Mouse (Mus musculus): ENCODE results near the gene Hist1h3d. TPM values are rescaled to one million over a fixed set of nuclear protein-coding genes. Genes with fewer than 3 reads are reported as not detected.

Hist1h3d gene
- polyA plus RNA-seq, 2 experiments: 7.2 to 20.4 TPM

- no peak for TF ChIP-seq CTCF (IDR thresholded peaks at IDR 0.05; ENCODE audit: low read depth)
- no peak; the same call in 1 of the 2 replicates for TF ChIP-seq EP300 (IDR thresholded peaks at IDR 0.05; ENCODE audit: low read depth)
- Histone ChIP-seq H3K9ac (replicated peaks) (peak overlapping the region; percentile 99), H3K27ac (peak overlapping the region; percentile 98), H3K36me3 (replicated peaks; ENCODE audit: control insufficient read depth, insufficient read depth, low read depth) (no peaks in the 10 kb centered on the region), H3K27me3 (ENCODE audit: control insufficient read depth, insufficient read depth, low read length) (no peaks in the 10 kb centered on the region), H3K9me3 (ENCODE audit: control insufficient read depth, low read length) (no peaks in the 10 kb centered on the region), H3K4me1 (replicated peaks; ENCODE audit: control insufficient read depth in 2 of 2, insufficient read depth in 2 of 2, low read length in 1 of 2) (peaks cover 18% of the 10 kb centered on the region in 2 experiments), H3K4me3 (ENCODE audit: insufficient read depth in 1 of 2, low read depth in 2 of 2, low read length in 2 of 2) (peak overlapping the region; percentile 65 to 69), H3K4me2 (ENCODE audit: low read depth) (peak overlapping the region; percentile 96)
- WGBS (ENCODE audit: insufficient replicate concordance): 4% methylated on average over 7 of the region's 7 CpGs
- no peak for DNase-seq (ENCODE audit: low read depth in 3 of 3, low spot score in 3 of 3)
- ATAC-seq (ENCODE audit: insufficient read depth): no peak
Observed at GRCm38 (mm10) chr13:23576351-23576881, 853 bp downstream of the Hist1h3d start.

- H3K4me1 ChIP-seq (replicated peaks; ENCODE audit: control insufficient read depth in 2 of 2, insufficient read depth in 2 of 2, low read length in 1 of 2): peaks cover 18 to 21% of the 10 kb centered on the region in 2 experiments
- ATAC-seq (ENCODE audit: insufficient read depth) (no peak), DNase-seq (ENCODE audit: low read depth in 3 of 3, low spot score in 3 of 3) (no peak)
- WGBS (ENCODE audit: insufficient replicate concordance): 35% methylated on average over 6 of the region's 6 CpGs
- peak overlapping the region; percentile 65 to 69 for H3K4me3 ChIP-seq (ENCODE audit: insufficient read depth in 1 of 2, low read depth in 2 of 2, low read length in 2 of 2)
- no peaks in the 10 kb centered on the region for H3K36me3 ChIP-seq (replicated peaks; ENCODE audit: control insufficient read depth, insufficient read depth, low read depth)
- no peak for TF ChIP-seq EP300 (IDR thresholded peaks at IDR 0.05; ENCODE audit: low read depth)
- no peak for TF ChIP-seq CTCF (IDR thresholded peaks at IDR 0.05; ENCODE audit: low read depth)
- peak overlapping the region; percentile 98 for H3K27ac ChIP-seq
- H3K9ac ChIP-seq (replicated peaks): peak overlapping the region; percentile 99
- no peaks in the 10 kb centered on the region for H3K9me3 ChIP-seq (ENCODE audit: control insufficient read depth, low read length)
- peak overlapping the region; percentile 96 for H3K4me2 ChIP-seq (ENCODE audit: low read depth)
- no peaks in the 10 kb centered on the region for H3K27me3 ChIP-seq (ENCODE audit: control insufficient read depth, insufficient read depth, low read length)
Observed at GRCm38 (mm10) chr13:23576906-23577639, 1.5 kb downstream of the Hist1h3d start.

GRCm38 (mm10) chr13:23577835-23578234, 2.3 kb downstream of the Hist1h3d start:
- DNase-seq (ENCODE audit: low read depth in 3 of 3, low spot score in 3 of 3): no peak
- no peaks in the 10 kb centered on the region for H3K9me3 ChIP-seq (ENCODE audit: control insufficient read depth, low read length)
- no peaks in the 10 kb centered on the region for H3K36me3 ChIP-seq (replicated peaks; ENCODE audit: control insufficient read depth, insufficient read depth, low read depth)
- peak overlapping the region; percentile 98 for H3K27ac ChIP-seq
- TF ChIP-seq CTCF (IDR thresholded peaks at IDR 0.05; ENCODE audit: low read depth): no peak
- no peak for TF ChIP-seq EP300 (IDR thresholded peaks at IDR 0.05; ENCODE audit: low read depth)
- peak overlapping the region in 1 of 2 experiments; percentile 8; a peak in 2 of 4 replicates for H3K4me3 ChIP-seq (ENCODE audit: insufficient read depth in 1 of 2, low read depth in 2 of 2, low read length in 2 of 2)
- peak overlapping the region; percentile 57 for H3K9ac ChIP-seq (replicated peaks)
- no peak for ATAC-seq (ENCODE audit: insufficient read depth)
- H3K27me3 ChIP-seq (ENCODE audit: control insufficient read depth, insufficient read depth, low read length): no peaks in the 10 kb centered on the region
- H3K4me2 ChIP-seq (ENCODE audit: low read depth): peak overlapping the region; percentile 96
- peaks cover 22 to 23% of the 10 kb centered on the region in 2 experiments for H3K4me1 ChIP-seq (replicated peaks; ENCODE audit: control insufficient read depth in 2 of 2, insufficient read depth in 2 of 2, low read length in 1 of 2)
- WGBS (ENCODE audit: insufficient replicate concordance): 81% methylated on average over 1 of the region's 1 CpGs

- H3K27ac ChIP-seq: peak within 1 kb of the TSS; percentile 88
- H3K9ac ChIP-seq (replicated peaks): peak within 1 kb of the TSS; percentile 87
- TF ChIP-seq CTCF (IDR thresholded peaks at IDR 0.05; ENCODE audit: low read depth) (0 out of 2 replicates have a peak, but pooled peaks have one; percentile 7), EP300 (IDR thresholded peaks at IDR 0.05; ENCODE audit: low read depth) (peak; percentile 92)
- H3K27me3 ChIP-seq (ENCODE audit: control insufficient read depth, insufficient read depth, low read length): no peaks in the 10 kb centered on the region
- under 1% methylated on average over 43 of the region's 43 CpGs for WGBS (ENCODE audit: insufficient replicate concordance)
- peak within 1 kb of the TSS; percentile 94 for H3K4me2 ChIP-seq (ENCODE audit: low read depth)
- H3K4me1 ChIP-seq (replicated peaks; ENCODE audit: control insufficient read depth in 2 of 2, insufficient read depth in 2 of 2, low read length in 1 of 2): peaks cover 35 to 36% of the 10 kb centered on the region in 2 experiments
- H3K4me3 ChIP-seq (ENCODE audit: insufficient read depth in 1 of 2, low read depth in 2 of 2, low read length in 2 of 2): peak within 1 kb of the TSS; percentile 44 to 55
- no peaks in the 10 kb centered on the region for H3K36me3 ChIP-seq (replicated peaks; ENCODE audit: control insufficient read depth, insufficient read depth, low read depth)
- peak; percentile 95 to 97 (median 95) for DNase-seq (ENCODE audit: low read depth in 3 of 3, low spot score in 3 of 3)
- peak; percentile 82 for ATAC-seq (ENCODE audit: insufficient read depth)
- no peaks in the 10 kb centered on the region for H3K9me3 ChIP-seq (ENCODE audit: control insufficient read depth, low read length)
Observed at GRCm38 (mm10) chr13:23581408-23582218, 6.0 kb downstream of the Hist1h3d start, which contains the start of gene Hist1h4d. Gene Hist1h4d, plus strand, starts transcription at chr13:23581598.

Data from liver, embryonic 14.5 days (tissue).